Mouse (Mus musculus) hindbrain, embryonic 15.5 days (tissue): ENCODE measurements around the gene Fam205c. TPM values are rescaled to one million over a fixed set of nuclear protein-coding genes. Genes with fewer than 3 reads are reported as not detected.

Experiments used
- ATAC-seq: fragments of 200-750 bp; cut with Nextera tagmentation; 2 replicates; pipeline ENCODE4 v1.8.0; 2017; ENCODE audit warnings: low read depth, moderate number of reproducible peaks, moderate TSS enrichment; ENCODE audit not compliant: low FRiP score
- H3K27ac ChIP-seq: fragments of 300-500 bp; sonication (generic); replicated peaks from 2 replicates; pipeline ENCODE4 v1.5.1; 2015; ENCODE audit warnings: mild to moderate bottlenecking, inconsistent platforms
- H3K27me3 ChIP-seq: fragments of 300-500 bp; sonication (generic); 2 replicates; pipeline ENCODE4 v1.6.1; 2015; ENCODE audit warnings: control low read depth, inconsistent platforms
- H3K36me3 ChIP-seq: fragments of 300-500 bp; sonication (generic); 2 replicates; pipeline ENCODE4 v1.6.1; 2015; ENCODE audit warnings: control low read depth, inconsistent platforms
- H3K4me1 ChIP-seq: fragments of 300-500 bp; sonication (generic); replicated peaks from 2 replicates; pipeline ENCODE4 v1.6.1; 2015; ENCODE audit warnings: control low read depth, inconsistent platforms
- H3K4me2 ChIP-seq: fragments of 300-500 bp; sonication (generic); 2 replicates; pipeline ENCODE4 v1.6.1; 2015; ENCODE audit warnings: moderate library complexity, mild to moderate bottlenecking, inconsistent platforms
- H3K4me3 ChIP-seq: fragments of 300-500 bp; sonication (generic); 2 replicates; pipeline ENCODE4 v1.5.1; 2015; ENCODE audit warnings: mild to moderate bottlenecking, inconsistent platforms
- H3K9ac ChIP-seq: fragments of 300-500 bp; sonication (generic); 2 replicates; pipeline ENCODE4 v1.6.1; 2015; ENCODE audit warnings: inconsistent platforms
- H3K9me3 ChIP-seq: fragments of 300-500 bp; sonication (generic); 2 replicates; pipeline ENCODE4 v1.6.1; 2016; ENCODE audit warnings: control low read depth, inconsistent platforms
- WGBS: fragments of 180-500 bp; shearing (Covaris S2); methylation state at CpG from one replicate; pipeline ENCODE4 v1.1.7; 2015; 5-methylcytosine and 5-hydroxymethylcytosine counted together
- polyA plus RNA-seq: library from polyadenylated mRNA; unstranded; fragments of >200 nt; fragmentation: Nextera tagmentation; extraction: Ambion mirVana; gene quantifications from 2 replicates; pipeline ENCODE4 v1.2.1, GENCODE M21; 2015

The Fam205c gene
- polyA plus RNA-seq, 1 experiment from 2014 or later = 1.8 TPM

GRCm38 (mm10) chr4:42903942-42904341 lies 29.9 kb upstream of the Fam205c start:
- WGBS = 73% methylated on average over 1 of the region's 1 CpGs

GRCm38 (mm10) chr4:42902730-42903129 lies 28.7 kb upstream of the Fam205c start:
- ATAC-seq = no peak
- WGBS = 89% methylated on average over 5 of the region's 5 CpGs
- Histone ChIP-seq H3K4me2 (no peak overlapping the region), H3K36me3 (no peaks in the 10 kb centered on the region), H3K4me3 (no peak overlapping the region), H3K9ac (no peak overlapping the region), H3K27me3 (no peaks in the 10 kb centered on the region), H3K9me3 (no peaks in the 10 kb centered on the region), H3K4me1 (no peaks in the 10 kb centered on the region), H3K27ac (no peak overlapping the region)

More at GRCm38 (mm10) chr4:42903942-42904341, 29.9 kb upstream of the Fam205c start:
- no peak for ATAC-seq
- H3K27ac ChIP-seq = no peak overlapping the region
- H3K9ac ChIP-seq = no peak overlapping the region
- no peak overlapping the region for H3K4me3 ChIP-seq
- no peak overlapping the region for H3K4me2 ChIP-seq
- H3K9me3 ChIP-seq = no peaks in the 10 kb centered on the region
- no peaks in the 10 kb centered on the region for H3K4me1 ChIP-seq
- H3K36me3 ChIP-seq = no peaks in the 10 kb centered on the region
- no peaks in the 10 kb centered on the region for H3K27me3 ChIP-seq

- Histone ChIP-seq H3K9ac (no peak overlapping the region), H3K4me1 (no peaks in the 10 kb centered on the region), H3K4me2 (no peak overlapping the region), H3K27me3 (no peaks in the 10 kb centered on the region), H3K27ac (no peak overlapping the region), H3K9me3 (no peaks in the 10 kb centered on the region), H3K4me3 (no peak overlapping the region), H3K36me3 (no peaks in the 10 kb centered on the region)
- no peak for ATAC-seq
- 67% methylated on average over 9 of the region's 9 CpGs for WGBS
Measured at GRCm38 (mm10) chr4:42902174-42902573, 28.1 kb upstream of the Fam205c start.

- Histone ChIP-seq H3K9me3 (no peaks in the 10 kb centered on the region), H3K27me3 (no peaks in the 10 kb centered on the region), H3K4me3 (no peak overlapping the region), H3K4me1 (no peaks in the 10 kb centered on the region), H3K9ac (no peak overlapping the region), H3K27ac (no peak overlapping the region), H3K4me2 (no peak overlapping the region), H3K36me3 (no peaks in the 10 kb centered on the region)
- 60% methylated on average over 5 of the region's 5 CpGs for WGBS
- ATAC-seq = no peak
Measured at GRCm38 (mm10) chr4:42900878-42901277, 26.8 kb upstream of the Fam205c start.

- no peaks in the 10 kb centered on the region for H3K4me1 ChIP-seq
- no peak overlapping the region for H3K27ac ChIP-seq
- no peak overlapping the region for H3K4me2 ChIP-seq
- no peaks in the 10 kb centered on the region for H3K27me3 ChIP-seq
- no peaks in the 10 kb centered on the region for H3K9me3 ChIP-seq
- H3K4me3 ChIP-seq = no peak overlapping the region
- H3K36me3 ChIP-seq = no peaks in the 10 kb centered on the region
- ATAC-seq = no peak
- no peak overlapping the region for H3K9ac ChIP-seq
- WGBS = 40% methylated on average over 3 of the region's 3 CpGs
Measured at GRCm38 (mm10) chr4:42898914-42899313, 24.9 kb upstream of the Fam205c start.

GRCm38 (mm10) chr4:42895118-42895517 lies 21.1 kb upstream of the Fam205c start:
- H3K27me3 ChIP-seq = no peaks in the 10 kb centered on the region
- no peaks in the 10 kb centered on the region for H3K9me3 ChIP-seq
- 35% methylated on average over 7 of the region's 7 CpGs for WGBS
- H3K4me2 ChIP-seq = no peak overlapping the region
- ATAC-seq = no peak
- no peak overlapping the region for H3K4me3 ChIP-seq
- no peaks in the 10 kb centered on the region for H3K36me3 ChIP-seq
- no peaks in the 10 kb centered on the region for H3K4me1 ChIP-seq
- H3K27ac ChIP-seq = no peak overlapping the region
- no peak overlapping the region for H3K9ac ChIP-seq

DNA sequence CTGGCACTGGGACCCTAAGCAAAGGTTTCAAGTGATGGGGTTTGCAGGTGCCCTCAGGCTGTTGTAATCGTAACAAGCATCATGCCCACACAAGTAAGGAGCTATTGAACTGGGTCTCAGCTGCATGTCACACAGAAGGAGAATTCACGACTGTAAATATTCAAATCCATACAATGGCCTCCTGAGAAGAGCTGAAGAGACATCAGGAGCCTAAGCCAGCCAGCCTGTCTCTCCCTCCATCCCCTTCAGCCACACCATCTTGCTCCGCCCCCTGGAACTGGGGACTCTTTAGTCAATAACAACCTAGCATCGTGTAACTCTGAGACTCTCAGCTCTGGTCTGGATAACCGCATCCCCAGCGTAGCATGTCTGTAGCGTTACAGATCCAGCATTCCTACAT lies 17.1 kb upstream of the Fam205c start:
- Histone ChIP-seq H3K27me3 (no peaks in the 10 kb centered on the region), H3K4me1 (no peaks in the 10 kb centered on the region), H3K27ac (no peak overlapping the region), H3K9ac (no peak overlapping the region), H3K36me3 (no peaks in the 10 kb centered on the region), H3K4me3 (no peak overlapping the region), H3K4me2 (no peak overlapping the region), H3K9me3 (no peaks in the 10 kb centered on the region)
- 67% methylated on average over 7 of the region's 7 CpGs for WGBS
- ATAC-seq = no peak

GRCm38 (mm10) chr4:42888806-42889205 lies 14.8 kb upstream of the Fam205c start:
- no peak overlapping the region for H3K9ac ChIP-seq
- H3K27me3 ChIP-seq = no peaks in the 10 kb centered on the region
- H3K4me3 ChIP-seq = no peak overlapping the region
- no peak for ATAC-seq
- WGBS = 91% methylated on average over 6 of the region's 6 CpGs
- H3K4me1 ChIP-seq = no peaks in the 10 kb centered on the region
- H3K9me3 ChIP-seq = no peaks in the 10 kb centered on the region
- no peak overlapping the region for H3K27ac ChIP-seq
- H3K4me2 ChIP-seq = no peak overlapping the region
- no peaks in the 10 kb centered on the region for H3K36me3 ChIP-seq

DNA sequence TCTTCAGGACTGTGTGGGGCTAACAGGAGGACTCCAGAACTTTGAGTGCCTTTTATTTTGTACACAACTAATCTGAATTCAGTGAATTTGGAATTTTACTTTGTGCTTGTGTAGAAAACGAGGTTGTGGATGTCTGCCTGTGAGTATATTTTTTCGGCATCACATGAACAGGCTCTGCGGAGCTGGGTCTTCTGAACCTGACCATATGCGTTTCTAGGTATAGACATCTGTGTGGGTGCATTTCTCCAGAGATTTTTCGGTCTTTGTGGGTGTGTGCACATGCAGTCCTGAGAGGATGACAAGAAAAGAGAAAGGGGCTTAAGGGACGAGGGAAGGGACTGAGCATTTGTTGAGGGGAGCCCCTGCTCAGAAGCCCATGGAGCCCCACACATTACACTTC lies 12.9 kb upstream of the Fam205c start:
- Histone ChIP-seq H3K9me3 (no peaks in the 10 kb centered on the region), H3K4me1 (no peaks in the 10 kb centered on the region), H3K27ac (no peak overlapping the region), H3K9ac (no peak overlapping the region), H3K27me3 (no peaks in the 10 kb centered on the region), H3K36me3 (no peaks in the 10 kb centered on the region), H3K4me3 (no peak overlapping the region), H3K4me2 (no peak overlapping the region)
- no peak for ATAC-seq
- WGBS = 93% methylated on average over 6 of the region's 6 CpGs

- H3K27ac ChIP-seq = no peak overlapping the region
- H3K27me3 ChIP-seq = no peaks in the 10 kb centered on the region
- H3K4me1 ChIP-seq = 0 out of 2 replicates have a peak, but pooled peaks cover 3% of the 10 kb centered on the region
- no peaks in the 10 kb centered on the region for H3K36me3 ChIP-seq
- H3K9me3 ChIP-seq = no peaks in the 10 kb centered on the region
- H3K4me2 ChIP-seq = no peak overlapping the region
- H3K4me3 ChIP-seq = no peak overlapping the region
- 60% methylated on average over 1 of the region's 1 CpGs for WGBS
- ATAC-seq = no peak
- H3K9ac ChIP-seq = no peak overlapping the region
Measured at GRCm38 (mm10) chr4:42880677-42880948, 6.6 kb upstream of the Fam205c start.

DNA sequence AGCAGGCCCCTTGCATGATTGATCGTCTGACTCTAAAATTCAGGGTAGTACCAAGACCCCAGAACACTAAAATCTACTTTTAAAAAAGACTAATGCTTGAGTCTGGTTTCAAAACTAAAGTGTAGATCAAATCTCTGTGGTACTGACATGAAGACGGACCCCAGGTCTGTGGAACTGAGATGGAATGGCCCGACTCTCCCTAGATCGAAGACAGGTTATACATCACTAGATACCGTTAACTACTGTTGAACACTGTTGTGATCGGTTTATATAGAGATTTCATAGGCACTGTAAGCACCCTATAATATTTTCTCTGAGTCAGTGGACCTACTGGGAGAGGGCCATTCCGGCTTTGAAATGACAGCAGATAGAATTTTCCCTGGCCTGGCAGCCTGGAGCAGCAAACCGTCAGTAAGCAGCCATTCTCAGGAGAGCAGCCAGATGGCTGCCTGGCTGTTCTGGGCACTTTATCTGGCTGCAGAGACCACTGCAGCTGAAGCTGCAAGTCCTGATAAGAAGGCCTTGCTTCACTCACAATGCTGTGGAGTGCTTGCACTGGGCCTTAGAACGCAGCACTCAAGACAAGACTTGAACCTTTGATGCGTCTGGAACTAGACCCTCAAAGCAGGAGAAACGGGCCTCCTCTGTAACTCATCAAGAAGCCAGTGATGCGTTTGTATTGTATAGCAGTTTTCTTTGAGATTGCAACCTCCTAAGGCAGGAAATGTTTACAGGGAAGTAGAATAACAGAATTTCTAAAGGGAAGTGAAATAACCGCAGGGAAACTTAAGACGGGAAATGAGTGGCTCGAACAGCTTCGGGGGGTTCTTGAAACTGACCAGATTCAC lies 6.0 kb upstream of the Fam205c start:
- 0 out of 2 replicates have a peak, but pooled peaks cover 3% of the 10 kb centered on the region for H3K4me1 ChIP-seq
- ATAC-seq = no peak
- H3K27me3 ChIP-seq = no peaks in the 10 kb centered on the region
- H3K36me3 ChIP-seq = no peaks in the 10 kb centered on the region
- 74% methylated on average over 16 of the region's 16 CpGs for WGBS
- H3K9ac ChIP-seq = no peak overlapping the region
- no peak overlapping the region for H3K4me2 ChIP-seq
- no peak overlapping the region for H3K27ac ChIP-seq
- H3K4me3 ChIP-seq = no peak overlapping the region
- no peaks in the 10 kb centered on the region for H3K9me3 ChIP-seq

DNA sequence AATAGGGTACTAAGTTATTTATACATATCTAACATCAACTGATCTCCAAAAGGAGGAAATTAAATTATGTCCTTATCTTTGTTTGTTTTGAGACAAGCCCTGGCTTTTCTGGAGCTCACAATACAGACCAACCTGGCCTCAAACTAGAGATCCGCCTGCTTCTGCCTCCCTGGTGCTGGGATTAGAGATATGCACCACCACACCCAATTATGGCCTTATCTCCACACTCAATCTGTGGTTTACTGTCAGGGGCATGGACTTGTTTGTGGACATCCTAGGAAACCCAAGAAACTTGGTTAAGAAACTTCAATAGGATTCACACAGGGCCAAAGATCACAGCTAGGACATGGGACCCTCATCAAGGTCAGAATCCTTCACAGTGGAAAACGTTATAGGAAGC lies 3.6 kb upstream of the Fam205c start:
- Histone ChIP-seq H3K36me3 (no peaks in the 10 kb centered on the region), H3K9ac (no peak overlapping the region), H3K4me1 (0 out of 2 replicates have a peak, but pooled peaks cover 3% of the 10 kb centered on the region), H3K4me3 (no peak overlapping the region), H3K27me3 (no peaks in the 10 kb centered on the region), H3K4me2 (no peak overlapping the region), H3K27ac (no peak overlapping the region), H3K9me3 (no peaks in the 10 kb centered on the region)
- WGBS = 81% methylated on average over 2 of the region's 2 CpGs
- no peak for ATAC-seq
